Mouse (Mus musculus) embryonic facial prominence, embryonic 11.5 days (tissue): ENCODE measurements around the gene Gm20388. TPM values are rescaled to one million over a fixed set of nuclear protein-coding genes. Genes with fewer than 3 reads are reported as not detected.
A peak's percentile ranks its signal among the peaks of the same experiment; 100 is the strongest.

Source experiments
- ATAC-seq: fragments of 200-750 bp; cut with Nextera tagmentation; replicated peaks from 2 replicates; pipeline ENCODE4 v1.8.0; 2017; ENCODE audit warnings: low read depth; ENCODE audit not compliant: insufficient number of reproducible peaks, low FRiP score, low TSS enrichment
- DNase-seq: peaks from one replicate; pipeline ENCODE4 v3.0.0-alpha.2; 2015; ENCODE audit warnings: low spot score
- H3K27ac ChIP-seq: fragments of 300-500 bp; sonication (generic); replicated peaks from 2 replicates; pipeline ENCODE4 v1.5.1; 2014; ENCODE audit warnings: mild to moderate bottlenecking, low read depth, low read length, control low read depth
- H3K27me3 ChIP-seq: fragments of 300-500 bp; sonication (generic); 2 replicates; pipeline ENCODE4 v1.6.1; 2014; ENCODE audit warnings: mild to moderate bottlenecking, low read length, moderate library complexity, mixed read lengths; ENCODE audit not compliant: control insufficient read depth, insufficient read depth
- H3K36me3 ChIP-seq: fragments of 300-500 bp; sonication (generic); replicated peaks from 2 replicates; pipeline ENCODE4 v1.6.1; 2014; ENCODE audit warnings: low read depth, mild to moderate bottlenecking, low read length, moderate library complexity, mixed read lengths; ENCODE audit not compliant: control insufficient read depth, insufficient read depth
- H3K4me1 ChIP-seq: fragments of 300-500 bp; sonication (generic); 2 replicates; pipeline ENCODE4 v1.6.1; 2014; ENCODE audit warnings: low read length, mixed read lengths; ENCODE audit not compliant: control insufficient read depth, insufficient read depth
- H3K4me2 ChIP-seq: fragments of 300-500 bp; sonication (generic); 2 replicates; pipeline ENCODE4 v1.6.1; 2014; ENCODE audit warnings: low read depth, mild to moderate bottlenecking, control low read depth, low read length, moderate library complexity
- H3K4me3 ChIP-seq: fragments of 300-500 bp; sonication (generic); 2 replicates; pipeline ENCODE4 v1.5.1; 2014; ENCODE audit warnings: low read depth, low read length, control low read depth
- H3K9ac ChIP-seq: fragments of 300-500 bp; sonication (generic); replicated peaks from 2 replicates; pipeline ENCODE4 v1.6.1; 2014; ENCODE audit warnings: mild to moderate bottlenecking, control low read depth, low read length
- H3K9me3 ChIP-seq: fragments of 300-500 bp; sonication (generic); replicated peaks from 2 replicates; pipeline ENCODE4 v1.6.1; 2016; ENCODE audit warnings: mild to moderate bottlenecking, low read length, inconsistent platforms, mixed read lengths; ENCODE audit not compliant: control insufficient read depth
- WGBS: fragments of 180-500 bp; shearing (Covaris S2); extraction: QIAGEN DNeasy Blood & Tissue Kit; methylation state at CpG from one replicate; pipeline ENCODE4 v1.1.7; 2014; 5-methylcytosine and 5-hydroxymethylcytosine counted together
- polyA plus RNA-seq: library from polyadenylated mRNA; unstranded; fragments of >200 nt; fragmentation: Nextera tagmentation; extraction: Ambion mirVana; gene quantifications from 2 replicates; pipeline ENCODE4 v1.2.1, GENCODE M21; 2014

Gene Gm20388
- polyA plus RNA-seq, 1 experiment from 2014 or later = 3.1 TPM

- no peak overlapping the region for H3K9ac ChIP-seq
- H3K4me3 ChIP-seq = no peak overlapping the region
- no peaks in the 10 kb centered on the region; the same call in 1 of the 2 replicates for H3K4me1 ChIP-seq
- ATAC-seq (no peak), DNase-seq (no peak)
- no peaks in the 10 kb centered on the region for H3K9me3 ChIP-seq
- no peak overlapping the region for H3K4me2 ChIP-seq
- no peaks in the 10 kb centered on the region; the same call in 1 of the 2 replicates for H3K27me3 ChIP-seq
- H3K36me3 ChIP-seq = no peaks in the 10 kb centered on the region
- 73% methylated on average over 8 of the region's 8 CpGs for WGBS
- no peak overlapping the region for H3K27ac ChIP-seq
These were observed 1281.8 kb downstream of the Gm20388 start for GRCm38 (mm10) chr8:121192451-121192850.

DNA sequence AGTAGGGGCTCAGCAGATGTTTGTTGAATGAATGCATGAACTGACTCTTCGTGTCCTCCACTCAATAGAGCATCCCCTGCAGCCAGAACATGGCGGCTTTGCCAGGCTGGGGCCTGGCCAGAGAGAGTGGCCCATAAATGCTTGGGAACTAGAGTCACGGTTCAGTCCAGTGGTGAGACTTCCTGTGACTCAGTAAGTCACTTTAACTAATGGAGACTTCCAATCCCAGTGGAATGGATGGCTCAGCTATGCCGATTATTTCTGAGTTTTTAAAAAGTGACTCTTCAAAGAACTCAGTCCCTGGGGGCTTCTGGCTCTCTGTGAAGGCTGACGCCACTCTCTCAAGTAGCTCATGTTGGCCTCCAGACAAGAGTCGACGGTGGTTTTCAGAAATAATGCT, 1285.3 kb downstream of the Gm20388 start:
- DNase-seq = no peak
- Histone ChIP-seq H3K36me3 (no peaks in the 10 kb centered on the region), H3K4me2 (no peak overlapping the region), H3K4me3 (no peak overlapping the region), H3K4me1 (no peaks in the 10 kb centered on the region), H3K9me3 (no peaks in the 10 kb centered on the region), H3K27me3 (no peaks in the 10 kb centered on the region; the same call in 1 of the 2 replicates), H3K9ac (no peak overlapping the region), H3K27ac (no peak overlapping the region)
- ATAC-seq = no peak
- WGBS = 65% methylated on average over 7 of the region's 7 CpGs

DNA sequence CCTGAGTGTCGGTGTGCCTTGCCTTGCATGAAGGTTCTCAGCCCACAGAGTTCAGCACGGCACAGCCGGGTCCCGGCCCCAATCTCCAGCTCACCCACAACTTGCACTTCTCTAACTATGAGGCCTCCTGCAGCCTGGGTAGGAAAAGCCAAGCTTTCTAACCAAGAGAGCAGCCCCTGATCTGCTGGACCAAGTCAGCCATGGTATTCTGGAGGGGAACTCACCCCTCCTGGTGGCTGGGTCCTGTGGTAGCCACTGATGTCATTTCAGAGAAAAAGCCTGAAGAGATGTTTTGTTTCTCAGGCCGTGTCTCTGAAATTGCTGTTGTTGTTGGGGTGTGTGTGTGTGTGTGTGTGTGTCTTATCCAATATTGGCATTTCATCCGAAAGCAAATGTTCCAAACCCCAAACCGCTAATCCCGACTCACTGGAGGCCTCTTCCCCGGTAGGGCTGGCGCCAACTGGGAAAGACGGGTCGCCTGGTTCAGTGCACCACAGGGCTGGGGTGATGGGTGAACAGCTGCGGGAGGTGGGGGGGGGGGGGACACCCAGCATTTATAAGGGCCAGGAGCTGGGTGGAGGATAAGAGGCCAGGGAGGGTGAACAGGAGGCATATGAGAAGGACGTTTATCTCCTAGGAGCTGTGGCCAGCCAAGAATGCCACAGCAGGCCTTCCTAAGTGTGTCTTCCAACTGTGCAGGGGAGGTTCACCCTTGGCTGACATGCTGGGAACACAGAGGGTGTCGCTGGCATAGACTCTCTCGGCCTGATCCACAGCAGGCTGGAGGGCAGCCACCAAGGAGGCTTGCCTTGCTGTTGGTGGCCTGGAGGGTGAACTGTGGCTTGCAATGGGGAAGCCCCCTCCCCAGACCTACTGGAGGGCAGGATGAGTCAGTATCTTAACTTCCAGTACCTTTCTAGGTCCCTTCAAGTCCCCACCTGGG, 1286.4 kb downstream of the Gm20388 start:
- no peak for ATAC-seq
- no peak overlapping the region for H3K27ac ChIP-seq
- 84% methylated on average over 16 of the region's 16 CpGs for WGBS

GRCm38 (mm10) chr8:121200069-121200468, 1289.4 kb downstream of the Gm20388 start:
- Histone ChIP-seq H3K4me2 (no peak overlapping the region), H3K9me3 (no peaks in the 10 kb centered on the region), H3K4me3 (no peak overlapping the region), H3K36me3 (no peaks in the 10 kb centered on the region), H3K9ac (no peak overlapping the region), H3K4me1 (no peaks in the 10 kb centered on the region), H3K27me3 (no peaks in the 10 kb centered on the region), H3K27ac (no peak overlapping the region)
- DNase-seq (no peak), ATAC-seq (no peak)
- 70% methylated on average over 12 of the region's 12 CpGs for WGBS

More for the DNA sequence above, 1286.4 kb downstream of the Gm20388 start:
- Histone ChIP-seq H3K9ac (no peak overlapping the region), H3K4me2 (no peak overlapping the region), H3K4me1 (no peaks in the 10 kb centered on the region), H3K4me3 (no peak overlapping the region), H3K36me3 (no peaks in the 10 kb centered on the region), H3K9me3 (no peaks in the 10 kb centered on the region), H3K27me3 (no peaks in the 10 kb centered on the region; the same call in 1 of the 2 replicates)
- DNase-seq = no peak

- no peak overlapping the region for H3K4me3 ChIP-seq
- H3K9ac ChIP-seq = no peak overlapping the region
- 46% methylated on average over 3 of the region's 3 CpGs for WGBS
- no peaks in the 10 kb centered on the region for H3K27me3 ChIP-seq
- 0 out of 2 replicates have a peak overlapping the region, but pooled peaks have one; percentile 20 for H3K27ac ChIP-seq
- ATAC-seq (no peak), DNase-seq (no peak)
- H3K4me2 ChIP-seq = no peak overlapping the region
- H3K9me3 ChIP-seq = no peaks in the 10 kb centered on the region
- H3K4me1 ChIP-seq = no peaks in the 10 kb centered on the region
- H3K36me3 ChIP-seq = no peaks in the 10 kb centered on the region
These were observed 1290.3 kb downstream of the Gm20388 start for GRCm38 (mm10) chr8:121200979-121201378.

DNA sequence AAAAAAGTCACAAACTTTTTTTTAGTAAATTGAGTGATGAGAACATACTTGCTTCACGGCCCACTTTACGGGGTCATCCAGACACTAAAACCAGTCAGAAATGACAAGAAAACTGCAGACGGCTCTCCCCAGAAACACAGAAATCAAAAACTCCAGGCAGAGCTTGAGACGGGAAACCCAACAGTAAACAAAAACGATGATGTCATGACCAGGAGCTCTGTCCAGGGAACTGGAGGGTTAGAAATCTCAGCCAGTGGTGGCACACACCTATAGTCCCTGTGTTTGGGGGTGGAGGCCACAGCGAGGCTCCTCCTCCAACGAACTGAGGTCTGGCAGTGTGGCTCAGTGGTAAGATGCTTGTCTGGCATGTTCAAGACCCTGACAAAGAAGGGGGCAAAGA, 1291.0 kb downstream of the Gm20388 start:
- Histone ChIP-seq H3K4me3 (no peak overlapping the region), H3K27ac (no peak overlapping the region), H3K4me1 (no peaks in the 10 kb centered on the region), H3K27me3 (no peaks in the 10 kb centered on the region), H3K9ac (no peak overlapping the region), H3K4me2 (no peak overlapping the region), H3K9me3 (no peaks in the 10 kb centered on the region), H3K36me3 (no peaks in the 10 kb centered on the region)
- WGBS = 77% methylated on average over 7 of the region's 7 CpGs
- ATAC-seq = no peak
- DNase-seq = no peak

DNA sequence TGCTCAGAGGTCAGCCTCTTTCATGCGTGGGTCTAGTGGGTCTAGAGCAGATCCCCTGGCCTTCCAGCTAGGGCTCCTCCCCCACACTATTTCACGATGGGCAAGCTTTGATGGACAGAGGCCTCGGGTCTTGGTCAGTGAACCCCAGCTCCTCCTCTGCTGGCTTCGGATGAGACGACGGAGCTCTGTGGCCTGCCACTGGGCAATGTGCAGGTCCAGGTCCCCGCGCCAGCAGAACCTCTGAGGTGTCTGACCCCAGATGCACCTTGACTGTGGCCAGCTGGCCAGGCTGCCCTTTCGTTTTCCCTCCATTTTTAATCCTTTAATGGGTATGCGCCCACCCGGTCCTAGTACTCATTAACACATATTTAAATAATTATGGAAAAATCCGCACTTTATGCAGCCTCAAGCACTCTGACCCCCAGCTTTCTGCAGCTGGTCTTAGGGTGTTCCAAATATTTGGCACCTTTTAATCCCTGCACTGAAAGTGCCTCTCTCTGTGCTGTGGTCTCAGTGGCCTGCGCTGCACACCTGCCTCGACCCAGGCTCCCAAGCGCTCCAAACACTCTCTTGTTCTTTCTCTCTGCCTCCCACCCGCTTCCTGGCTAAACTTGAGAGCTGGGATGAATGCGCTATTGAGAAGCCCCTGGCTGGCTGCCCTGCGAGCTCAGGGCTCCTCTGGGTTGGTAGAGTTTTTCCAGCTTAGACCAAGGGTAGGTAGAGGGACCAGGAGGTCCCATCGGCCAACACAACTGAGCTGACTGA, 1293.2 kb downstream of the Gm20388 start:
- 55% methylated on average over 19 of the region's 19 CpGs for WGBS
- H3K4me2 ChIP-seq = no peak overlapping the region
- H3K36me3 ChIP-seq = no peaks in the 10 kb centered on the region
- no peaks in the 10 kb centered on the region for H3K9me3 ChIP-seq
- no peaks in the 10 kb centered on the region for H3K27me3 ChIP-seq
- no peak overlapping the region for H3K4me3 ChIP-seq
- H3K9ac ChIP-seq = no peak overlapping the region
- no peak for ATAC-seq
- DNase-seq = no peak
- H3K27ac ChIP-seq = no peak overlapping the region; the same call in 1 of the 2 replicates
- no peaks in the 10 kb centered on the region for H3K4me1 ChIP-seq

- peaks cover 2% of the 10 kb centered on the region; the same call in 1 of the 2 replicates for H3K4me1 ChIP-seq
- no peak overlapping the region for H3K4me2 ChIP-seq
- no peak overlapping the region for H3K9ac ChIP-seq
- H3K27ac ChIP-seq = no peak overlapping the region
- H3K9me3 ChIP-seq = no peaks in the 10 kb centered on the region
- whole genome bisulfite sequencing = 88% methylated on average over 2 of the region's 2 CpGs
- ATAC-seq (no peak), DNase-seq (no peak)
- H3K36me3 ChIP-seq = no peaks in the 10 kb centered on the region
- H3K27me3 ChIP-seq = no peaks in the 10 kb centered on the region
- no peak overlapping the region for H3K4me3 ChIP-seq
These were observed 1296.5 kb downstream of the Gm20388 start for GRCm38 (mm10) chr8:121207171-121207570.
